Mouse (Mus musculus) left cerebral cortex, adult 9 months (tissue): ENCODE results near the gene Maats1.
"Not testable (repeated sequence)": the region's sequence is repeated elsewhere in the genome, so short reads cannot be mapped to it uniquely, and the experiment has no call there.

Source experiments
- DNase-seq, 2 experiments: peaks; one replicate each; pipeline ENCODE4 v3.0.0; 2022; ENCODE audit warnings: low spot score in 2 of 2

Gene Maats1

DNA sequence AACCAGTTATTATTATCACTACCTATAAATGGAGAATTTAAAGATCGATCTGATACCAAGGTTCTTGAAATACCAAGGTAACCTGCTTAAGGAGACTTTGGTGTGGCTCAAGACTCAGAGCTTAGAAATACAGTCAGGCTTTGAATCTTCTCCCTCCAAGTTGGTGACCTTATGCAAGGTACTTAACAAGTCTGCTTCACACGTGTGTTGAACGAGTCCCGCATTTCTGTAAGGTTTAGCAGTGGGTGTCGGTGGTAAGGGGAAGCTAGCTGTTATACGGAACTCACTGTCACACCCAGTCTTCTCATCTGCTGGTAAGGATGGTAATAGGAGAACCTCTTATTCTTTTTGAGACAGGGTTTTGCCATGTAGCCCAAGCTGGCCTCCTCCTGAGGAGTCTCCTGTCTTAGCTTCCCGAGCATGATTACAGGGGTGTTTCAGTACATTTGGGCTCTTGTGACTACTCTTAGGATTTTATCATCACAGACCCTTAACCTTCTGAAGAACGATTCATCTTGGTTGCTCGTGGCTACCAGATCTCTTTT, 6.3 kb upstream of the Maats1 start:
- DNase-seq = no peak

DNA sequence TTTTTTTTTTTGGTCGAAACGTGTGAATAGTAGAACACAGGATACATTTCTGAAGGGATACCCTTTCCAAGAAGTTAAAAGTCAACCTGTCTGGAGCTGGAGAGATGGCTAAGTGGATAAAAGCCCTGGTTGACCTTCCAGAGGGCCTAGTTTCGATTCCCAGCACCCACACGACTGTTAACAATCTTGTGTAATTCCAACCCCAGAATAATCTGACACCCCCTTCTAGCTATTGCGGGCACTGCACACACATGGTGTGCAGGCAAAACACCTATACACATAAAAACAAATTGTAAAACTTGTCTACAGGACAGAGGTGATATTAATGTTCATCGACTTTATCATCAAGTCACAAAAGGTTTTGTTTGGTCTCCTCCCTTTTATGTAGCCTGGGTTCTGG, 5.6 kb upstream of the Maats1 start:
- no peak for DNase-seq

DNA sequence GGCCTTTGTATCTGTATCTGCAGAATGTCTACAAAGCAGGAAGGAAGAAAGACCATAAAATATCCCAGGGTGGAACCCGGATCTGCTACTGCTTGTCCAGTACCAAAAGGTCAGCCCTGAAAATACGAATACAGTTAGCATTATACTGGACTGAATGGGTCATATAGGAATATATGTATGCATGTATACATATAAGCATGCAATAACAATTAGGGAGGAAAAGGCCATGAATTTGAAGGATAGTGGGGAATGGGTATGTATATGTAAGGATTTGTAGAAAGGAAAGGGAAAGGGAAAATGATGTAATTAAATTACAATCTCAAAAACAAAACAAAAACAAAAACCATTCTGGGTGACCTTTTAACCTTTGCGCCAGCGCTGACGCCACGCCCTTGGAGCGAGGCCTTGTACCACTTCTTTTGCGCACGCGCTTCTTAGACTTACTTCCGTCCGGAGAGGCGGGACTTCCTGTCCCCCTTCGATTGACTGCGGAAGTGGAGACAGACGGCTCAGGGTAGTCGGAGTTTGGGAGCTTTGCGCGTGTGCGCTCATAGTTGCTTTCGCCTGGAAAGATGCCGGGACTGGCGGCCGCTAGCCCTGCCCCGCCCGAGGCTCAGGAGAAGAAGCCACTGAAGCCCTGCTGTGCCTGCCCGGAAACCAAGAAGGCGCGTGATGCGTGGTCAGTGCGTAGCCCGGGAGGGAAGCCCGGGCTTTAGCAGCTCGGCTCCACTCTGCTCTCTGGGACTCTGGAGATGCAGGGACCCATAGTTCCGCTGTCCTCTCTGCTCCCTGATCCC, 4.8 kb upstream of the Maats1 start, which contains the start of the genes Cox17 and Gm21987:
TSS of gene Cox17 (plus strand) at position 463 of the 797 bp plus-strand sequence.
TSS of gene Gm21987 (plus strand) at position 512 of the 797 bp plus-strand sequence.
- DNase-seq = peak; percentile 92 to 95

GRCm38 (mm10) chr16:38344941-38345725, 3.2 kb upstream of the Maats1 start:
- no peak for DNase-seq

DNA sequence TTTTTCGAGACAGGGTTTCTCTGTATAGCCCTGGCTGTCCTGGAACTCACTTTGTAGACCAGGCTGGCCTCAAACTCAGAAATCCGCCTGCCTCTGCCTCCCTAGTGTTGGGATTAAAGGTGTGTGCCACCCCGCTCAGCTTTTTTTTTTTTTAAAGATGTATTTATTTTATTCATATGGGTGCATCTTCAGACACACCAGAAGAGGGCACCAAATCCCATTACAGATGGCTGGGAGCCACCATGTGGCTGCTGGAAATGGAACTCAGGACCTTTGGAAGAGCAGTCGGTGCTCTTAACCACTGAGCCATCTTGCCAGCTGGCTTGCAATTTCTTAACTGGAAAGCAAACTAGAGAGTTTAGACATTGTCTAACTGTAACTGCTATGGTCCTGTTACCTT, 3.9 kb downstream of the Maats1 start:
- not testable (repeated sequence) for DNase-seq

- no peak for DNase-seq
Observed at GRCm38 (mm10) chr16:38334431-38334830, 7.5 kb downstream of the Maats1 start.

DNA sequence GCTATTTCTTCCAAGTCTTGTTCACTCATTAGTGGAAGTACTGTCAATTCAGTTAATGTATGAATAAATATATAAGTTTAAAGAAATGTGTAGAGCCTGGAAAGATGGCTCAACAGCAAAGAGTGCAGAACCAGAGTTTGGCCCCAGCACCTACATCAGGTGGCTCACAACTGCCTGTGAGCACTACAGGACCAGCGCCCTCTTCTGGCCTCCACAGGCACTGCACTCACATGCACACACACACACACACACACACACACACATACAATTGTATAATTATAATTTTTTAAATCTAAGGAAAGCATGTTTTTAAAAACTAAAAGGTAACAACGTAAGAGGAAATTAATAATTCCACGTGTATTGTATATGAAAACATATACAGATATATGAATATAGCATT, 12.6 kb downstream of the Maats1 start:
- no peak for DNase-seq

DNA sequence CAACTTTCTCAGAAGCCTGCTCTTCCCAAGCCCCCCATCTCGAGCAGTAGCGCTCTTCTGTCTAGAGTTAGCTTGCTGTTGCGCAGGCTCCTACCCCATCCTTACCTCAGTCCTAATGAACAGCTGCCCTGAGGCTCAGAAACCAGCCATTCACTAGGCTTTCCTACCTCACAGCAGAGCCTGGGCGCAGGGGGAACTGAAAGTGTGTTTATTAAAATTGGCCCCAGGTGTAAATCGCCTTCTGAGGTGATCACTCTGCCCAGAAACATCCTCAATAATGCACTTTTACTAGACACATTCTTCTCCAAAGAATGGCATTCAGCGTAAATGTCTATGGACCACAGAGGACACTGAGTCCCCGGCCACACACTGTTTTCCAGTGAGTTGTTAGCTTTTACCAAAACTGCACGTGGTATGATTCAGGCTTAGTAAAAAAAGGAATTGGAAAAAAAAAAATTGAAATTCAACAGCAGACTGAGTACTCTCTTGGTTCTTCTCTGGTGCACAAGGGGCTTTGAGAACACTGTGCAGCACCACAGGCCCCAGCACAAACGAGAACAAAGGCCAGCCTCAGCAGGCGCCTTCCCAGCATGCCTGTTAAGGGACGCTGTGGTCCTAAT, 15.1 kb downstream of the Maats1 start:
- DNase-seq = no peak

DNA sequence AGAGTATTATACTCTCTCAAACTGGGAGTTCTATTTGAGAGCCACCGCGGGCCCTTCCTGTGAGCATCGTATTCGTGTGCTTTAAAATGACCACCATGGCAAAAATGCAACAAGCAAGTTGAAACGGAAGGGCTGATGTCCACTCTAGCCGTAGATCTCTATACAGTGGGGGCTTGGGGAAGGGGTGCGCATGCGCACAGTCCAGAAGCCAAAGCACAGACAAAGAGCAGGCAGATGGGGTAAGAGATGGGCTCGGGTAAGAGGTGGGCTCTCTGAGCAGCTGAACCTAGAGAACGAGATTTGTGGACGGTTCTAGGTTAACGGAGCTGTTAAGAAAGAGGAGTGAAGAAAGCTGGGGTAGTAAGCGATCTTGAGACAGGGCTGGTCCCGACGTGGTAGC, 17.6 kb downstream of the Maats1 start:
- no peak for DNase-seq

GRCm38 (mm10) chr16:38321452-38321935, 20.4 kb downstream of the Maats1 start:
- DNase-seq = peak; percentile 22 to 67

GRCm38 (mm10) chr16:38319087-38319486, 22.9 kb downstream of the Maats1 start:
- DNase-seq = no peak

- no peak for DNase-seq
Observed at GRCm38 (mm10) chr16:38318492-38318891, 23.5 kb downstream of the Maats1 start.

DNA sequence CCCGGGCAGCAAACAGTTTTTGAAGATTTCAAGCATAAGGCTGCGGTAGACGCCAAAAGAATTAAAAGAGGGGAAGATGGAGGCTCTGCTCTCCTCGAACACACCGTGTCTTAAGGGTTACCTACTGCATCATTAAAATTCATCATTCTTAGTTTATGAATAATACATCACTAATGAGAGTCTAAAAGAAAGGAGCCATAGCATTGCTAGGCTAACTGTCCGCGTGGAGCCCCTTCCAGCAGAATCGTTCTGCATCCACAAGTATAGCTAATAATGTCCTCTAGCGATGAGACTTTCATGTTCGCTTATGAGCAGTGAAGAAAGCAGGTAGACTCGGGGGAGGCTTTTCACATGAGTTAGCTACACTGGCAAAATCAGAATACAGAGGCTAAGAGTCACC, 33.7 kb downstream of the Maats1 start:
- no peak for DNase-seq

GRCm38 (mm10) chr16:38307651-38308050, 34.3 kb downstream of the Maats1 start:
- DNase-seq = no peak

DNA sequence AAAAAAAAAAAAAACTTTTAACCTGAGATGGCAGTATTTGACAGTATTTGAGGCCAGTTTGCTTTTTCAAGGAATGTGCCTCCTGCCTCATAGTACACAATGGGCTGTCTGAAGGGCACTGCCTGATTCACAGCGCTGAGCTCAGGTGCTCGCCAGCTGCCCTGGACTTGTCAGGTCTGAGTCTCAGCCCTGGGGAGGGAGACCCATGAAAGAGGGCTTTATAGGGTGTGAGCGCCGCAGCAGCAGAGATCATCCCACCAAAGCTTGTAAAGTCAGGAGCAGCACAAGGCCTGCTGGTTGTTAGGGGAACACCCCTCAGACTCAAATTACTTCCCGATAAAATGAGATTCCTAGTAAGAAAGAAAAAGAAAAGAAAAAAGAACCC, 34.7 kb downstream of the Maats1 start:
- no peak for DNase-seq

DNA sequence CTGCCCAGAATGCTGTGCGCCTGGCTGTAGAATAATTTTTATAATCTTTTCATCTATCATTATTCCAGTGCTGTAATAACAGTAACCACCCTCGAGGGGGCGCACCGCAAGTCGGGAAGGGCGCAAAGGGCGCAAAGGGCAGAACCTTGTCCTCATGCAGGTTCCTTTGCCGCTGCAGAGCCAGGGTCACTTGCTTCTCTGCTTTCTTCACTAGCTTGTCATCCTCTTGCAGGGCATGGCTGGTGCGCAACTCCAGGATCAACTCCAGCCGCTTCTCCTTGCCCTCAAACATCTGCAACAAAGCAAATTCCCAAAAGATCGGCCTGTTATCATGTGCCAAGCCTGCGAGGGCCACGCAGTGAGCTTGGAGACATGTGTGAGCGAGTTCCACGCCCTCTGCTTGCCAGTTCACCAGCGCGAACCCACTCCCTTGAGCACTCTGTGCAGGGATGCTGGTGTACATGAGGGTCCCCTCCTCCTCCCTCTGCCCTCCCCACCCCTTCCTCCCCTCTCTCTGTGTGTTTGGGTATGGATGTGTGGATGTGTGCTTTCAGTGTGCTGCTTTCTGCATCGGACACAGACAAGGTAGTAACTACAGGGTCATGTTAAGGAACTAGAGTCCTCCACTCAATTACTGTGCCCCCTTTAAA, 35.2 kb downstream of the Maats1 start:
- no peak for DNase-seq

DNA sequence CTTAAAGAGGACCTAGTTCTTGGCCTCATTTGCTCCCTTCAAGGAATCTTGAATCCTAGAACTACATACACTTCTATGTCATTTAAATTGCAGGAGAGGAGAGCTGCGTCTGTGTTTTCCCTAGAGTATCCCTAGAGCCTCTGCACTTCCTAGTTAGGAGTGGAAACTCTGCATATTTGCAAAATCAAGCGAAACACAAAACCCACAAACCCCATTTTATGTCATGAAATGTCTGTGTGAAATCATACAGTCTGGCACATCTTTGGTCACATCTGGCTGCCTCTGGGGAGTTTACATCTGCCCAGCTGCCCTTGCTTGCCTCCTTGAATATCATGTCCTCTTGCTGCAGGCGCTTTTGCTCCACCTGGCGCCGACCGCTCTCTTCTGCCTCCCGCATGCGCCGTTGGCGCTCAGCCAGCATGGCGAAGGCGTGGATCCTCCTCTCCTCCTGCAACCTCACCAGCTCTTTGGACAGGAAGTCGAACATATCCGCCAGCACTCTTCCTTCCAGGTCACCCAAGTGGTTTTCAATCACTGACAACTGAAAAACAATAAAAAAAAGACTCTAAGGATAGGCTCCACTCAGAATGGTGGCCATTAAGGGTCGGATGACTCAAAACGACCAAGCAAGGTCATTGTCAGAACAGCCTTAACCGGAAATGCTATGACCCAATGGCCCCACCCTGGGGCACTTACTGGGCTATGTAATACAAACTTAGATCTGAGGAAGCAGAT, 37.3 kb downstream of the Maats1 start:
- DNase-seq = no peak

GRCm38 (mm10) chr16:38302367-38302766, 39.6 kb downstream of the Maats1 start:
- no peak for DNase-seq

DNA sequence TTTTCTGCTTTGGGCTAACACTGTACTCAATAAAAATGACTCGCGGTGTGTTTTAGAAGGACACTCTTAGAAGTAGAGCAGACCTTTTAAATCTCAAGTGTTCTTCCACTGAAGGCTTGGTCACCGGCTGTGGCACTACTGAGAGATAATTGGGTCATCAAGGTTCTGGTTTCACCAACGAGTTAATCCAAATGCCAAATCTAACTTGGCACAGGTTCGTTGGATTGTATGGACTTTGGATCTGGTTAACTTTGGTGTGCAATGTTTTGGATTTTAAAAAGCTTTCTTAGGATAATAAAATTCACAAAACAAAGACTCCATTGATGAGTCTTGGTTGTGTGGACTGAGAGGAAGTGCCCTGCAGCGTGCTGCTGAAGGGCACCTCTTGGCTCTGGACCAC, 43.5 kb downstream of the Maats1 start:
- no peak for DNase-seq

GRCm38 (mm10) chr16:38295349-38295930, 46.5 kb downstream of the Maats1 start:
- no peak for DNase-seq
